Mouse (Mus musculus): ENCODE data around the gene Usp6nl. TPM values are rescaled to one million over a fixed set of nuclear protein-coding genes. Genes with fewer than 3 reads are reported as not detected.

Usp6nl gene
- polyA plus RNA-seq, 1 experiment = 6.8 TPM

DNA sequence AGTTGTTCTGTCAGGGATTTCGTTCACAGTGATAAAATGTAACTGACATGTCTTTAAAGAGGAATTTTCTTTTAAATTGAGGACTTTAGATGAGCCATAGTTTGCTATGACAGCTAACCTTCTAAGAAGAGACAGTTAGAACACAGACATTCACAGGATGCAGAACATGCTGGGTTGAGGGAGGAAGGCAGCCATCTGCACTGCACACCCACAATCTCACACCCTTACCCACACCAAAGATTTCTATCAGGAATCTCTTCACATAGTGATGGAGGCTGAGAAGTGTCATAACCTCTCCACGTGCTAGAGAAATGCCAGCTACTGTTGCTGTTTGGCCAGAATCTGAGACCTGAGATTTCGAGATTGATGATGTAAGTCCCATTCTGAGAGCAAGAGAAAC lies 139.8 kb downstream of the Usp6nl start:
- Histone ChIP-seq H3K27ac (ENCODE audit: insufficient read depth, low read length) (no peak overlapping the region), H3K4me1 (ENCODE audit: control insufficient read depth, insufficient read depth, insufficient read length) (no peaks in the 10 kb centered on the region), H3K4me3 (ENCODE audit: extremely low read depth, insufficient read depth, insufficient read length) (no peak overlapping the region), H3K27me3 (ENCODE audit: control insufficient read depth, insufficient read depth, low read length) (no peaks in the 10 kb centered on the region), H3K36me3 (ENCODE audit: control insufficient read depth, insufficient read depth, low read length) (no peaks in the 10 kb centered on the region)
- DNase-seq (ENCODE audit: low read depth in 1 of 2, low spot score in 2 of 2) = no peak
- WGBS = 82% methylated on average over 3 of the region's 3 CpGs
- TF ChIP-seq POLR2A (IDR thresholded peaks at IDR 0.05; ENCODE audit: low read depth, low read length) = no peak
- TF ChIP-seq CTCF (IDR thresholded peaks at IDR 0.05; ENCODE audit: extremely low read depth, insufficient read depth, insufficient read length, insufficient replicate concordance) = no peak

DNA sequence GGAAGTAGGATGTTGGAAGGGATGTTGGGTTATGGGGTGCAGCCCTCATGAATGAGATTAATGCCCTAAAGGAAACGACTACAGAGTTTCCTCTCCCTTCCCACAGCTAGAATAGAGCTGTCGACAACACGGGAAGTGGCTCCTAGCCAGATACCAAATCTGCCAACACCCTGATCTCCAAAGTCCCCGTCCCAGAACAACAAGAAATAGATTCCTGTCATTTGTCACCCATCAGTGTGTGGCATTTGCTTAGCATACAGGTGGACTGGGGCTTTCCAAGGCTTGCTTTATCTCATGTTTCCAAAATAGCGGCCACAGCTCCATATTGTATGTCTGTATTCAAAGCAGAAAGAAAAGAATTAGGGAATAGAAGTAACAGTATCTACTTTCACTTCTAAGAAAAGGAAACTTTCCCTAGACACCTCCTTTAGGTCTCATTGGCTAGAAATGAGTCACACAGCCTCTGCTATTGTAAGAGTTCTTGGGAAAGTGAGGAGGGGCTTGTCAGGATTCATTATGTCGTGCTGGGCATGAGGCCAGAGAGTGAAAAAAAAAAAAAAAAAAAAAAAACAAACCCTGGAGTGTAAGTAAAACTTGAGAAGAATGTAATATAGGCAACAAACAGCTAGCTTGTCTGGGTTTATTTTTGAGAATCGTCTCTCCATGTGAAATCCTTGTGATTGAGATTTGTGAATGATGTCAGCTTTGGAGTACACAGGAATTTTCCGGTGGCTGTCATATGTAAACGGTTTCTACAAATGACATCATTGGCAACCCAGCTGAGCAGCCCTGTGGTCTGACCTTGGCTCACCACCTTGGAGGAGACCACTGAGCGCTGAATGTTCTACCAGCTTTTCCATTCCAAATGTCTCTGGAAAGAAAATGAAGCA lies 141.6 kb downstream of the Usp6nl start:
- no peak overlapping the region for H3K4me3 ChIP-seq (ENCODE audit: extremely low read depth, insufficient read depth, insufficient read length)
- TF ChIP-seq POLR2A (IDR thresholded peaks at IDR 0.05; ENCODE audit: low read depth, low read length) = no peak
- TF ChIP-seq CTCF (IDR thresholded peaks at IDR 0.05; ENCODE audit: extremely low read depth, insufficient read depth, insufficient read length, insufficient replicate concordance) = no peak
- no peaks in the 10 kb centered on the region for H3K36me3 ChIP-seq (ENCODE audit: control insufficient read depth, insufficient read depth, low read length)
- no peak for DNase-seq (ENCODE audit: low read depth in 1 of 2, low spot score in 2 of 2)
- H3K4me1 ChIP-seq (ENCODE audit: control insufficient read depth, insufficient read depth, insufficient read length) = no peaks in the 10 kb centered on the region
- no peaks in the 10 kb centered on the region for H3K27me3 ChIP-seq (ENCODE audit: control insufficient read depth, insufficient read depth, low read length)
- H3K27ac ChIP-seq (ENCODE audit: insufficient read depth, low read length) = no peak overlapping the region
- 72% methylated on average over 10 of the region's 10 CpGs for WGBS

GRCm38 (mm10) chr2:6466396-6466795 lies 143.9 kb downstream of the Usp6nl start:
- H3K27ac ChIP-seq (ENCODE audit: insufficient read depth, low read length) = no peak overlapping the region
- no peaks in the 10 kb centered on the region for H3K27me3 ChIP-seq (ENCODE audit: control insufficient read depth, insufficient read depth, low read length)
- 84% methylated on average over 6 of the region's 6 CpGs for WGBS
- H3K36me3 ChIP-seq (ENCODE audit: control insufficient read depth, insufficient read depth, low read length) = no peaks in the 10 kb centered on the region
- H3K4me1 ChIP-seq (ENCODE audit: control insufficient read depth, insufficient read depth, insufficient read length) = no peaks in the 10 kb centered on the region
- TF ChIP-seq CTCF (IDR thresholded peaks at IDR 0.05; ENCODE audit: extremely low read depth, insufficient read depth, insufficient read length, insufficient replicate concordance) (no peak), POLR2A (IDR thresholded peaks at IDR 0.05; ENCODE audit: low read depth, low read length) (no peak)
- DNase-seq (ENCODE audit: low read depth in 1 of 2, low spot score in 2 of 2) = no peak
- H3K4me3 ChIP-seq (ENCODE audit: extremely low read depth, insufficient read depth, insufficient read length) = no peak overlapping the region

DNA sequence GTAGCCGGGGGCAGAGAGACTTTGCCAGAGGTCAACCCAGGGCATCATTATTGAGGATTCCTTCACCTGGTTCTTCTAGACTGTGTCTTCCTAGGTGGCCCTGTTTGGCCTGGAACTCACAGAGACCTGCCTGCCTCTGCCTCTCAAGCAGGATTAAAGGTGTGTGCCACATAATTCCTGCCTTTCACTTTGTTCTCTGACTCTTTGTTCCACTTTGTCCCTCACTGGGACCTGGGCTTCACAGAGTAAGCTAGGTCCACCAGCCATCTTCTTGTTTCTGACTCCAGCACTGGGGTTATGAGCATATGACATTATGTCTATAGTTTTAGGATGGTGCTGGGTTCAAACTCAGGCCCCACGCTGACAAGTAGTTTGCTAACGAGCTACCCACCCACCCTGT lies 144.9 kb downstream of the Usp6nl start:
- TF ChIP-seq POLR2A (IDR thresholded peaks at IDR 0.05; ENCODE audit: low read depth, low read length) (no peak), CTCF (IDR thresholded peaks at IDR 0.05; ENCODE audit: extremely low read depth, insufficient read depth, insufficient read length, insufficient replicate concordance) (no peak)
- Histone ChIP-seq H3K36me3 (ENCODE audit: control insufficient read depth, insufficient read depth, low read length) (no peaks in the 10 kb centered on the region), H3K27me3 (ENCODE audit: control insufficient read depth, insufficient read depth, low read length) (no peaks in the 10 kb centered on the region), H3K4me1 (ENCODE audit: control insufficient read depth, insufficient read depth, insufficient read length) (no peaks in the 10 kb centered on the region), H3K27ac (ENCODE audit: insufficient read depth, low read length) (no peak overlapping the region), H3K4me3 (ENCODE audit: extremely low read depth, insufficient read depth, insufficient read length) (no peak overlapping the region)
- 93% methylated on average over 3 of the region's 3 CpGs for WGBS
- no peak for DNase-seq (ENCODE audit: low read depth in 1 of 2, low spot score in 2 of 2)

DNA sequence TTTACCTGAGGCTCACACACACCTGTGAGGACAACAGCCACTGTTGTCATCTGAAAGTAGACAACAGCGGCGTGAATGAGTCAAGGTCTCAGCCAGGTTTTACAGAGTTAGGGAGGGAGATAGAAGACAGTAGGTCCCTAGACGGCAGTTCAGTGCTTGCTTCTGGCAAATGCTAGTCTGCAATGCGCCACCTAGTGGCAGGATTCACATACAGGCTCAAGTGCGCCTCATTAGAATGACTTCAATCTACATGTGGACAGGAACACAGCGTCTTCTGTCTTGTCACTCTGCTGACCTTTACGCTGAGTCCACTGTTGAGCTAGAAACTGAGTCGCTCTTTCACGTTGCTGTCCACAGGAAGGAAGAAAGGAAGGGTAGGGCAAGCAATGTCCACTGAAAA lies 146.7 kb downstream of the Usp6nl start:
- no peak overlapping the region for H3K27ac ChIP-seq (ENCODE audit: insufficient read depth, low read length)
- no peaks in the 10 kb centered on the region for H3K27me3 ChIP-seq (ENCODE audit: control insufficient read depth, insufficient read depth, low read length)
- 20% methylated on average over 9 of the region's 9 CpGs for WGBS
- H3K4me1 ChIP-seq (ENCODE audit: control insufficient read depth, insufficient read depth, insufficient read length) = no peaks in the 10 kb centered on the region
- H3K4me3 ChIP-seq (ENCODE audit: extremely low read depth, insufficient read depth, insufficient read length) = no peak overlapping the region
- no peaks in the 10 kb centered on the region for H3K36me3 ChIP-seq (ENCODE audit: control insufficient read depth, insufficient read depth, low read length)
- DNase-seq (ENCODE audit: low read depth in 1 of 2, low spot score in 2 of 2) = peak; percentile 50 to 63
- TF ChIP-seq CTCF (IDR thresholded peaks at IDR 0.05; ENCODE audit: extremely low read depth, insufficient read depth, insufficient read length, insufficient replicate concordance) (peak; percentile 72; the same call in 1 of the 2 replicates), POLR2A (IDR thresholded peaks at IDR 0.05; ENCODE audit: low read depth, low read length) (no peak)

DNA sequence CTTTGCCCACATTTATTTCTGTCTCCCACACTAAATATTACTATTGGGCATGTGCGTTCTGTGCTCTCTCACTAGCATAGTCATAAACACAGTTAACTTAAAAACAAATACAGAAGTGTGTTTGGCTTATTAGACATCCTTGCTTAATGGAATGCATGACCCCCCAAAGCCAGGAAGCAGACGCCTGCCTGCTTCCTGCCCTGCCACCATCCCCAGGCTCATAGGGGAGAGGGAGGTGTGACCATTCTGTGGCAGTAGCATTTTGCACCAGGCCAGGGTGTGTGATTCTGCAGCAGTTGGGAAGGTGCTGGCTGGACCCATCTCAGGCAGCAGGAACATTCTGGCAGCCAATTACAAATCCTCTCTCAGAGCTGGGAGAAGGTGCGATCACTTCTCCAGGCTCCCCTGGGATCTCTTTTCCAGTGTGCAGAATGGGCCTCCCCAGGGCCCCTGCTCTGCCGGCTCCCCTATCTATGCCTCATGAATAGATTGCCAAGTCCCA lies 148.7 kb downstream of the Usp6nl start:
- DNase-seq (ENCODE audit: low read depth in 1 of 2, low spot score in 2 of 2) = no peak
- Histone ChIP-seq H3K36me3 (ENCODE audit: control insufficient read depth, insufficient read depth, low read length) (no peaks in the 10 kb centered on the region), H3K27me3 (ENCODE audit: control insufficient read depth, insufficient read depth, low read length) (no peaks in the 10 kb centered on the region), H3K27ac (ENCODE audit: insufficient read depth, low read length) (no peak overlapping the region), H3K4me1 (ENCODE audit: control insufficient read depth, insufficient read depth, insufficient read length) (no peaks in the 10 kb centered on the region), H3K4me3 (ENCODE audit: extremely low read depth, insufficient read depth, insufficient read length) (no peak overlapping the region)
- no peak for TF ChIP-seq CTCF (IDR thresholded peaks at IDR 0.05; ENCODE audit: extremely low read depth, insufficient read depth, insufficient read length, insufficient replicate concordance)
- no peak for TF ChIP-seq POLR2A (IDR thresholded peaks at IDR 0.05; ENCODE audit: low read depth, low read length)
- WGBS = 61% methylated on average over 4 of the region's 4 CpGs

DNA sequence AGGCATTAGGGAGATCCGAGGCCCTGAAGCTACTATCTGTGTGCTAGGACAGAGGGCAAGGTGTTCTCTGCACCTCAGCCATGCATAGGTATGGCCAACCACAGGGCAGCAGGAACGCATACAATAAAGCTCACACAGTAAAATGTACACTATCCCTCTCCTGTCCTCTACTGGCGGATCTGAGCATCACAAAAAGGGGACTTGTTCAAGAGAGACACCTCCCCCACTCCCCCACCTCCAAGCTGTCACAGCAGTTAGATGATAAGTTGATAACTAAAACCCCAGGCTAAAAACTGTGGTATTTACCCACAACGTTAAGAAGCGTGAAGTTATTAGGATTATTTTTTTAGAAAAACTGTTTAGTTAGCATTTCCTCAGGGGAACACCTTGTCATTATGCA lies 151.4 kb downstream of the Usp6nl start:
- H3K4me1 ChIP-seq (ENCODE audit: control insufficient read depth, insufficient read depth, insufficient read length) = peaks cover 6% of the 10 kb centered on the region; the same call in 1 of the 2 replicates
- no peak overlapping the region for H3K27ac ChIP-seq (ENCODE audit: insufficient read depth, low read length)
- DNase-seq (ENCODE audit: low read depth in 1 of 2, low spot score in 2 of 2) = no peak
- TF ChIP-seq POLR2A (IDR thresholded peaks at IDR 0.05; ENCODE audit: low read depth, low read length) = no peak
- TF ChIP-seq CTCF (IDR thresholded peaks at IDR 0.05; ENCODE audit: extremely low read depth, insufficient read depth, insufficient read length, insufficient replicate concordance) = no peak
- 59% methylated on average over 5 of the region's 5 CpGs for WGBS
- H3K4me3 ChIP-seq (ENCODE audit: extremely low read depth, insufficient read depth, insufficient read length) = no peak overlapping the region
- H3K27me3 ChIP-seq (ENCODE audit: control insufficient read depth, insufficient read depth, low read length) = no peaks in the 10 kb centered on the region
- H3K36me3 ChIP-seq (ENCODE audit: control insufficient read depth, insufficient read depth, low read length) = no peaks in the 10 kb centered on the region

Data from spleen, adult 2 months (tissue).